Comparison of ENCODE assay signal across 18 mouse cellular contexts in the genomic region with DNA sequence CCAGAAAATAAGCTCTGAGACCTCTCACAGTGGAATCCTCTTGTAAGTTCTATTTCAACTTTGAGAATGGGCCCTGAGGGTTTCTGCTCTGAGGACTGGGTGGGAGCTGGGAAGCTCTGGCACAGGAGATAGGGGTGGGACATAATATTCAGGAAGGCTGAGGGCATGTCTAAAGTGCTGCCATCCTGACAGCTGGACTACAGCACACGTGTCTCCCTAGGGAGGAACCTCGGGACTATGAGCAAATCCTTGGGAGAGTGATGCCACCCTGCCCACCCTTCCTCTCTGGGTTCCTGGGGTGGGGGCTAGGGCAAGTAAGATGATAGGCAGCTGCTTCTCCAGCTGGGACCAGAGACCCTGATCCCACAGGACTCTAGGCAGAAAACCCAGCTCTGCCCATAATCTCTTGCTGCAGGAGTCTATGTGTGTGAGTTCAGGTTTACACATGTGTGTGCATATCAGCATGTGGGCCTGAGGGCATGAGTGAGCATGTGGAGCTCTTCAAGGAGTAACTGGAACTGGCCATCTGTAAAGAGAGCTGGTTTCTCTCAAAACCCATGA. TPM values are rescaled to one million over a fixed set of nuclear protein-coding genes. Genes with fewer than 3 reads are reported as not detected.
A peak's percentile ranks its signal among the peaks of the same experiment; 100 is the strongest.
DNase-seq lines count a peak whose midpoint lies in the region; ATAC-seq and TF ChIP-seq lines count a peak whose summit lies in the region.
"Had no signal": no experiment of that assay in that cellular context is flagged by ENCODE, and none has a peak within 500 bp of the region (broad histone marks: within the 10 kb centered on the region; RNA-seq: fewer than 3 reads in every experiment).

No protein-coding gene starts in this region.

- H3K36me3 ChIP-seq in intestine, embryonic 15.5 days = no peaks in the 10 kb centered on the region
- no peaks in the 10 kb centered on the region for H3K36me3 ChIP-seq in intestine, postnatal 0 days (ENCODE audit: control insufficient read depth, insufficient read depth)
- no peaks in the 10 kb centered on the region for H3K36me3 ChIP-seq in lung, embryonic 15.5 days
- no peaks in the 10 kb centered on the region for H3K36me3 ChIP-seq in macrophage (ENCODE audit: inconsistent target)
- H3K36me3 ChIP-seq: midbrain, embryonic 10.5 days had no signal

- DNase-seq in gastrocnemius, adult 2 months = no peak
- DNase-seq in gastrocnemius, adult 8-10 months (ENCODE audit: low spot score in 2 of 2) = no peak
- no peak for DNase-seq in lung, postnatal 4 days
- DNase-seq in cerebellum, postnatal 25 days = no peak
- DNase-seq: cerebellum, adult 18-20 months; spleen, adult 18-20 months had no signal

- WGBS in intestine, embryonic 15.5 days = 57% methylated on average over 2 of the region's 2 CpGs
- 64% methylated on average over 2 of the region's 2 CpGs for WGBS in intestine, postnatal 0 days
- WGBS in lung, embryonic 15.5 days = 68% methylated on average over 2 of the region's 2 CpGs
- 79% methylated on average over 2 of the region's 2 CpGs for WGBS in macrophage (ENCODE audit: missing documents)

- H3K4me3 ChIP-seq in gastrocnemius, adult 2 months = no peak overlapping the region
- H3K4me3 ChIP-seq in intestine, embryonic 15.5 days (replicated peaks) = no peak overlapping the region
- no peak overlapping the region for H3K4me3 ChIP-seq in intestine, postnatal 0 days (ENCODE audit: low read depth, low read length)
- H3K4me3 ChIP-seq in lung, embryonic 15.5 days = no peak overlapping the region
- H3K4me3 ChIP-seq in macrophage (ENCODE audit: inconsistent target) = no peak overlapping the region
- H3K4me3 ChIP-seq: erythroblast, embryonic 14.5 days; left cerebral cortex, adult 2 months; midbrain, embryonic 10.5 days had no signal

- intact Hi-C loops in gastrocnemius, adult 2 months (cut with DNase I) = no loop called here

- H3K4me2 ChIP-seq in intestine, embryonic 15.5 days (replicated peaks) = no peak overlapping the region
- H3K4me2 ChIP-seq in intestine, postnatal 0 days (replicated peaks; ENCODE audit: low read depth) = no peak overlapping the region
- no peak overlapping the region for H3K4me2 ChIP-seq in lung, embryonic 15.5 days
- H3K4me2 ChIP-seq: hindbrain, embryonic 14.5 days had no signal

- H3K27me3 ChIP-seq in intestine, embryonic 15.5 days (replicated peaks) = no peaks in the 10 kb centered on the region
- H3K27me3 ChIP-seq in intestine, postnatal 0 days (replicated peaks; ENCODE audit: control insufficient read depth, insufficient read depth, low read length) = no peaks in the 10 kb centered on the region
- no peaks in the 10 kb centered on the region for H3K27me3 ChIP-seq in lung, embryonic 15.5 days

- no peak for ATAC-seq in intestine, embryonic 15.5 days
- ATAC-seq in intestine, postnatal 0 days = no peak
- no peak for ATAC-seq in lung, embryonic 15.5 days (ENCODE audit: borderline replicate concordance, extremely low read depth, low FRiP score, low TSS enrichment)

- peak overlapping the region; percentile 82 for H3K27ac ChIP-seq in gastrocnemius, adult 2 months
- 0 out of 2 replicates have a peak overlapping the region, but pooled peaks have one; percentile 5 for H3K27ac ChIP-seq in intestine, embryonic 15.5 days
- H3K27ac ChIP-seq in intestine, postnatal 0 days (ENCODE audit: low read depth, low read length) = no peak overlapping the region
- peak overlapping the region; percentile 17; the same call in 1 of the 2 replicates for H3K27ac ChIP-seq in lung, embryonic 15.5 days
- H3K27ac ChIP-seq in macrophage = peak overlapping the region; percentile 47
- H3K27ac ChIP-seq: hindbrain, embryonic 14.5 days; left cerebral cortex, adult 2 months; liver, embryonic 14.5 days had no signal

- no peaks in the 10 kb centered on the region for H3K79me2 ChIP-seq in macrophage (ENCODE audit: inconsistent target)

- H3K4me1 ChIP-seq in intestine, embryonic 15.5 days (replicated peaks) = peaks cover 75% of the 10 kb centered on the region
- H3K4me1 ChIP-seq in intestine, postnatal 0 days (replicated peaks; ENCODE audit: control insufficient read depth, insufficient read depth, low read length) = peaks cover 15% of the 10 kb centered on the region
- H3K4me1 ChIP-seq in lung, embryonic 15.5 days = peaks cover 77% of the 10 kb centered on the region

- H3K9me3 ChIP-seq in intestine, embryonic 15.5 days = no peaks in the 10 kb centered on the region; the same call in 1 of the 2 replicates
- H3K9me3 ChIP-seq in intestine, postnatal 0 days (ENCODE audit: control insufficient read depth) = no peaks in the 10 kb centered on the region
- H3K9me3 ChIP-seq in lung, embryonic 15.5 days = no peaks in the 10 kb centered on the region
- H3K9me3 ChIP-seq: midbrain, embryonic 10.5 days had no signal

- no peak for TF ChIP-seq CTCF in gastrocnemius, adult 2 months (IDR thresholded peaks at IDR 0.05)
- no peak for TF ChIP-seq CTCF in intestine, postnatal 0 days (IDR thresholded peaks at IDR 0.05; ENCODE audit: low read depth)

- H3K9ac ChIP-seq in intestine, embryonic 15.5 days = no peak overlapping the region
- H3K9ac ChIP-seq in intestine, postnatal 0 days (ENCODE audit: low read depth, low read length) = no peak overlapping the region
- no peak overlapping the region for H3K9ac ChIP-seq in lung, embryonic 15.5 days
- H3K9ac ChIP-seq: hindbrain, embryonic 14.5 days; liver, embryonic 14.5 days had no signal

RNA-seq across cellular contexts. Expression of gene Sema4c, which starts 14.1 kb away (rescaled TPM):
- 10 to 100 TPM in 1 of 2 experiments, 1 to 10 TPM in 1; 6.8 to 10.0 TPM for total RNA-seq in gastrocnemius, adult 2 months (2021)
- 1 to 10 TPM; 2.7 to 5.2 (median 4.6) TPM for total RNA-seq in gastrocnemius, adult 8-10 months (2022)
- 10.6 and 11.6 TPM in 2 replicates for polyA plus RNA-seq in intestine, embryonic 15.5 days (2015; fragmentation: Nextera tagmentation; extraction: Ambion mirVana)
- polyA plus RNA-seq in intestine, postnatal 0 days (2015; fragmentation: Nextera tagmentation; extraction: Ambion mirVana) = 3.5 and 3.9 TPM in 2 replicates
- polyA plus RNA-seq in lung, embryonic 15.5 days (2015; fragmentation: Nextera tagmentation; extraction: Ambion mirVana) = 19.3 and 19.9 TPM in 2 replicates
- 100 to 1,000 TPM in 2 of 26 experiments, 10 to 100 TPM in 24; 10.2 to 415 (median 29.1) TPM for total RNA-seq in macrophage (2018; cell fraction: chromatin; rRNA removed)
- total RNA-seq in macrophage (2018; cell fraction: cytosol; rRNA removed) = 10 to 100 TPM in 6 of 26 experiments, 1 to 10 TPM in 20; 2.2 to 85.8 (median 5.8) TPM
- 100 to 1,000 TPM in 2 of 26 experiments, 10 to 100 TPM in 22, 1 to 10 TPM in 2; 6.1 to 367 (median 16.3) TPM for total RNA-seq in macrophage (2018; cell fraction: nucleus; rRNA removed)
- polyA plus RNA-seq in macrophage (2018) = 1.1 to 9.2 TPM (median 3.1 TPM) in 3 replicates
- total RNA-seq: neutrophil, adult 5-6 weeks had no signal

RNA-seq across cellular contexts. Expression of gene Ankrd39, which starts 25.0 kb away (rescaled TPM):
- 1 to 10 TPM; 7.2 to 9.3 TPM for total RNA-seq in gastrocnemius, adult 2 months (2021)
- total RNA-seq in gastrocnemius, adult 8-10 months (2022) = 1 to 10 TPM; 6.3 to 9.7 (median 9.4) TPM
- polyA plus RNA-seq in intestine, embryonic 15.5 days (2015; fragmentation: Nextera tagmentation; extraction: Ambion mirVana) = 21.2 and 23.8 TPM in 2 replicates
- polyA plus RNA-seq in intestine, postnatal 0 days (2015; fragmentation: Nextera tagmentation; extraction: Ambion mirVana) = 15.0 and 18.5 TPM in 2 replicates
- 20.3 and 26.0 TPM in 2 replicates for polyA plus RNA-seq in lung, embryonic 15.5 days (2015; fragmentation: Nextera tagmentation; extraction: Ambion mirVana)
- 10 to 100 TPM in 17 of 26 experiments, 1 to 10 TPM in 9; 4.8 to 33.0 (median 16.0) TPM for total RNA-seq in macrophage (2018; cell fraction: chromatin; rRNA removed)
- total RNA-seq in macrophage (2018; cell fraction: cytosol; rRNA removed) = 1 to 10 TPM; 2.1 to 5.6 (median 2.9) TPM
- total RNA-seq in macrophage (2018; cell fraction: nucleus; rRNA removed) = 10 to 100 TPM in 18 of 26 experiments, 1 to 10 TPM in 8; 3.6 to 25.4 (median 13.5) TPM
- 1.6 to 6.1 TPM (median 5.0 TPM) in 3 replicates for polyA plus RNA-seq in macrophage (2018)

RNA-seq across cellular contexts. Expression of gene Gm42417, which starts 33.0 kb away (rescaled TPM):
- total RNA-seq in gastrocnemius, adult 2 months (2021) = 1,000 to 10,000 TPM in 1 of 2 experiments, 100 to 1,000 TPM in 1; 819 to 1,877 TPM
- total RNA-seq in gastrocnemius, adult 8-10 months (2022) = 1,000 to 10,000 TPM in 3 of 4 experiments, 100 to 1,000 TPM in 1; 926 to 1,454 (median 1,403) TPM
- polyA plus RNA-seq in intestine, embryonic 15.5 days (2015; fragmentation: Nextera tagmentation; extraction: Ambion mirVana) = 0.20 TPM in 1 of 2 replicates, not detected in the other
- polyA plus RNA-seq in intestine, postnatal 0 days (2015; fragmentation: Nextera tagmentation; extraction: Ambion mirVana) = 0.22 TPM in 1 of 2 replicates, not detected in the other
- polyA plus RNA-seq in lung, embryonic 15.5 days (2015; fragmentation: Nextera tagmentation; extraction: Ambion mirVana) = 0.25 TPM in 1 of 2 replicates, not detected in the other
- total RNA-seq in macrophage (2018; cell fraction: chromatin; rRNA removed) = 1 to 10 TPM in 5 of 26 experiments, under 1 TPM in 4, not detected in 17; 0.51 to 3.4 (median 1.0) TPM
- total RNA-seq in macrophage (2018; cell fraction: cytosol; rRNA removed) = under 1 TPM in 9 of 26 experiments, not detected in 17; 0.05 to 0.34 (median 0.19) TPM
- 1 to 10 TPM in 3 of 26 experiments, under 1 TPM in 1, not detected in 22; 0.59 to 1.6 (median 1.3) TPM for total RNA-seq in macrophage (2018; cell fraction: nucleus; rRNA removed)
- 0.11 TPM in 1 of 3 replicates, not detected in the others for polyA plus RNA-seq in macrophage (2018)
- total RNA-seq: adrenal gland, adult 18-20 months; left cerebral cortex, adult 2 months; neutrophil, adult 5-6 weeks had no signal
- polyA plus RNA-seq: erythroblast, embryonic 14.5 days; large intestine, adult 2 months; liver, embryonic 14.5 days had no signal

RNA-seq across cellular contexts. Expression of gene Ankrd23, which starts 35.5 kb away (rescaled TPM):
- total RNA-seq in gastrocnemius, adult 2 months (2021) = 1,000 to 10,000 TPM; 1,971 to 4,216 TPM
- 1,000 to 10,000 TPM; 2,275 to 3,003 (median 2,494) TPM for total RNA-seq in gastrocnemius, adult 8-10 months (2022)
- polyA plus RNA-seq in intestine, embryonic 15.5 days (2015; fragmentation: Nextera tagmentation; extraction: Ambion mirVana) = 12.7 and 14.7 TPM in 2 replicates
- 2.1 and 3.8 TPM in 2 replicates for polyA plus RNA-seq in intestine, postnatal 0 days (2015; fragmentation: Nextera tagmentation; extraction: Ambion mirVana)
- polyA plus RNA-seq in lung, embryonic 15.5 days (2015; fragmentation: Nextera tagmentation; extraction: Ambion mirVana) = 12.4 and 15.9 TPM in 2 replicates
- 10 to 100 TPM; 11.4 to 52.4 (median 31.3) TPM for total RNA-seq in macrophage (2018; cell fraction: chromatin; rRNA removed)
- 1 to 10 TPM in 6 of 26 experiments, under 1 TPM in 17, not detected in 3; 0.10 to 1.9 (median 0.41) TPM for total RNA-seq in macrophage (2018; cell fraction: cytosol; rRNA removed)
- total RNA-seq in macrophage (2018; cell fraction: nucleus; rRNA removed) = 10 to 100 TPM in 15 of 26 experiments, 1 to 10 TPM in 11; 1.0 to 32.8 (median 12.9) TPM
- polyA plus RNA-seq in macrophage (2018) = 1.3 to 4.4 TPM (median 1.6 TPM) in 3 replicates
